Mouse (Mus musculus) mouse embryonic stem cell (cell line): Measurements from ENCODE around the gene Pfas.
"Not testable (repeated sequence)": the region's sequence is repeated elsewhere in the genome, so short reads cannot be mapped to it uniquely, and the experiment has no call there.

Source experiments
- in situ Hi-C, 2 experiments: fragments of 300-500 bp; cut with MboI; formaldehyde crosslinking; loops; 1 replicate in 1 of 2; 3 replicates in 1 of 2; pipeline ENCODE4 v1.14.3; 2019 to 2020; ENCODE audit warnings: low sequenced_read_pairs in 2 of 2, low pct_unique_long_range_greater_than_20kb in 1 of 2, mixed read lengths in 1 of 2; ENCODE audit not compliant: unreplicated experiment in 1 of 2

The Pfas gene

DNA sequence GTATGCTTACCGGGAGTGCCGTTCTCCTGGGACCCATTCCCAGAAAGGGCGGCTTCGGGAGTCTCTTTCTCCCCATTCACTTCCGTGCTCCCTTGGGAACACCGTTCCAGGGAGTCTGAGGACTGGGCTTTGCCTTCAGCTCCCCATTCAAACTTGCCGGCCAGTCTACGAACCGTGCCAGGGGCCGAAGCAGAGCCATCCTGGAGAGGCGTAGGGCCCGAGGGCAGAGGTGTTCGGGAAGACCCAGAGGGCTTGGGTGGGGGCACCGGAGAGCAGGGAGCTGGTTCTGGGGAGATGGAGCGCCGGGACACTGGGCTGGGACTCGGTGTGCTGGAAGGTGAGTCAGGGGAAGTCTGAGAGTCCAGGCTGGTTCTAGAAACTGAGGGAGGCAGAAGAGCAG, 53.9 kb downstream of the Pfas start:
- in situ Hi-C loops, result no loop called here

- in situ Hi-C loops, result no loop called here
These were observed 54.4 kb downstream of the Pfas start for GRCm38 (mm10) chr11:68953903-68954302.

- in situ Hi-C loops, result no loop called here
These were observed 60.7 kb downstream of the Pfas start for GRCm38 (mm10) chr11:68947542-68947993.

DNA sequence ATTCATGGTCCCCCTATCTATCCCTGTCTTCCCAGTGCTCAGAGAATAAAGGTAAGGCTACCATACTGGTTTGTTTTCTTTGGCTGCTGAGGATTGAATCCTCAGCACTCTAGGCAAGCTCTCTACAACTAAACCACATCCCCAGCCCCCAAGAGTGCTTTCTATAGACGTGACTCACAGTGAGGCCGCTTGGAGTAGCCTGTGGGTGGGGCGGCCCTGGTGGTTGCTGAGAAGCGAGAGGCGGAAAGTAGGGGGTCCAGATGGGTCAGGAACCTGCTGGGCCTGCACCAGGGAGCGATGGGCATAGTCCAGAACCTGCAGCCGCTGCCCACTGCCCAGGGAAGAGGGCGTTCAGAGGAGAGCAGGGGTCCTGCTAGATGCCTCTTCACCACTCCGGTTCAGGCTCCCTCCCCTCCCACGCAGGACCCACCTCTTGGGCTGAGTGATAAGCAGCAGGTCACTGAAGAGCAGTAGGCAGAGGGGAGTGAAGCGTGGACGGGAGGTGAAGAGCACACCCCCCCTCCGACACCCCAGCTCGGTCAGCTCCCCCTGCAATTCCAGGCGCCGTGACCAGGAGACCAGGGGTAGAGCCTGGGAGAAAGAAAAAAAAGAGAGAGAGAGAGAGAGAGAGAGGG, 61.3 kb downstream of the Pfas start:
- in situ Hi-C loops, result no loop called here

- in situ Hi-C loops, result no loop called here
These were observed 62.3 kb downstream of the Pfas start for GRCm38 (mm10) chr11:68946001-68946400.

- in situ Hi-C loops, result no loop called here
These were observed 63.0 kb downstream of the Pfas start for GRCm38 (mm10) chr11:68945245-68945644.

DNA sequence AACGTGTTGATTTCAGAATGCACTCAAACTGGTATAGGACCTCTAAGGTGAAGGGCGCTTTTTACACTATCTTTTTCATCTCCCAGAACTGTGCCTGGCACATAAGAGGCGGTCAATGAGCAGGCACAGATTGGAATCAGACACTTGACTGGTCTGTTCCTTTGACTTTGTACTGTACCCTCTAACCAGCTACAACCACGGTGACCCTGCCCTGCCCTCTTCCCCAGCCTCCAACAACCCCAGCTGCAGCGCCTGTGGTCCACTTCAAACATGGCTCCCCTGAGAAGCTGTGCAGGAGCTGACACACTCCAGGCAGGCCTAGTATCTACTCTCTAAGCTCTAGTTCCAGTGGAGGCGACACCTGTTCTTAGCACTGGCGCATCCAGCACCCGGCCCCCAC, 65.5 kb downstream of the Pfas start:
- in situ Hi-C loops, result no loop called here

DNA sequence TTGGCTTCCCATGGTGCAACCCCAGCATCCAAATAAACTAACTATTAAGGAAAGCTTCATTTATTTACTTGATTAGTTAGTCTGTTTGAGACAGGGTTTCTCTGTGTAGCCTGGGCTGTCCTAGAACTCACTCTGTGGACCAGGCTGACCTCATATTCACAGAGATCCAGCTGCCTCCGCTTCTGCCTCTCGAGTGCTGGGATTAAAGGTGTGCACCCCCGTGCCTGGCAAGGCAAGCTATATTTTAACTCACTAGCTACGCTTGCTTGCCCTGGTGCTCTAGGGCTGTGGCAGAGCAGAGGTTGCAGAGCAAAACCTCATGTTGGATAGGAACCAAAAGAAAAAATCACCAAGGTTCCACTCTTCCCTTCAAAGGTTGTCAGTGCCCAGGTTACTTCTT, 67.7 kb downstream of the Pfas start:
- in situ Hi-C loops, result no loop called here

GRCm38 (mm10) chr11:68939451-68940304, 68.6 kb downstream of the Pfas start:
- in situ Hi-C loops, result no loop called here

- in situ Hi-C loops, result not testable (repeated sequence)
These were observed 71.3 kb downstream of the Pfas start for GRCm38 (mm10) chr11:68936951-68937350.
